Mouse (Mus musculus) liver, adult 2 months (tissue): Measurements from ENCODE around the gene Abca7. TPM values are rescaled to one million over a fixed set of nuclear protein-coding genes. Genes with fewer than 3 reads are reported as not detected.
"Not testable (repeated sequence)": the region's sequence is repeated elsewhere in the genome, so short reads cannot be mapped to it uniquely, and the experiment has no call there.

Experiments used
- DNase-seq: peaks from one replicate; pipeline ENCODE4 v3.0.0-alpha.2; 2011; ENCODE audit warnings: low read depth, low spot score; ENCODE audit errors: extremely low read depth
- H3K27ac ChIP-seq: fragments of 200-500 bp; replicated peaks from 2 replicates; pipeline ENCODE4 v1.5.1; 2012; ENCODE audit warnings: low read depth, mild to moderate bottlenecking, control low read depth, inconsistent platforms, low read length; ENCODE audit not compliant: insufficient read depth
- H3K27me3 ChIP-seq: fragments of 200-500 bp; 2 replicates; pipeline ENCODE4 v1.6.1; 2012; ENCODE audit warnings: mild to moderate bottlenecking, moderate library complexity, low read length, inconsistent platforms; ENCODE audit not compliant: control insufficient read depth, insufficient read depth
- H3K36me3 ChIP-seq: fragments of 200-500 bp; 2 replicates; pipeline ENCODE4 v1.6.1; 2012; ENCODE audit warnings: low read length, inconsistent platforms; ENCODE audit not compliant: control insufficient read depth, insufficient read depth
- H3K4me1 ChIP-seq: fragments of 200-500 bp; 2 replicates; pipeline ENCODE4 v1.6.1; 2011; ENCODE audit warnings: low read length; ENCODE audit not compliant: control insufficient read depth, insufficient read depth
- H3K4me3 ChIP-seq: fragments of 200-500 bp; 2 replicates; pipeline ENCODE4 v1.5.1; 2011; ENCODE audit warnings: low read depth, mild to moderate bottlenecking, control low read depth, low read length, moderate library complexity; ENCODE audit not compliant: insufficient read depth
- H3K79me2 ChIP-seq: fragments of 200-500 bp; 2 replicates; pipeline ENCODE4 v1.6.1; 2012; ENCODE audit warnings: inconsistent platforms, mild to moderate bottlenecking, low read length, moderate library complexity; ENCODE audit not compliant: control insufficient read depth, insufficient read depth
- H3K9ac ChIP-seq: fragments of 200-500 bp; 2 replicates; pipeline ENCODE4 v1.6.1; 2012; ENCODE audit warnings: low read depth, mild to moderate bottlenecking, control low read depth, inconsistent platforms, low read length
- CTCF ChIP-seq: fragments of 200-500 bp; IDR thresholded peaks from 2 replicates; pipeline ENCODE4 v1.5.1; 2011; ENCODE audit warnings: low read depth, low read length, control low read depth
- POLR2A ChIP-seq: fragments of 200-500 bp; IDR thresholded peaks from 2 replicates; pipeline ENCODE4 v1.6.1; 2011; ENCODE audit warnings: low read length, control low read depth; ENCODE audit not compliant: insufficient read depth; ENCODE audit errors: extremely low read depth
- WGBS: fragments of 180-500 bp; shearing (Covaris S2); methylation state at CpG from one replicate; pipeline ENCODE4 v1.1.7; 2018; 5-methylcytosine and 5-hydroxymethylcytosine counted together
- polyA plus RNA-seq: library from polyadenylated mRNA; depleted of rRNA; stranded (reverse); fragments of >200 nt; gene quantifications from 2 replicates; pipeline ENCODE4 v1.2.3, GENCODE M21; 2012
- total RNA-seq: library from RNA; depleted of rRNA; stranded (reverse); fragments of >200 nt; gene quantifications from 2 replicates; pipeline ENCODE4 v1.2.3, GENCODE M21; 2014

Gene Abca7
- total and polyA plus RNA-seq, 2 experiments = 1.4 to 3.2 TPM

- DNase-seq = peak; percentile 70
- Histone ChIP-seq H3K27ac (peak overlapping the region; percentile 70), H3K9ac (no peak overlapping the region), H3K27me3 (no peaks in the 10 kb centered on the region), H3K79me2 (peaks cover 4% of the 10 kb centered on the region; the same call in 1 of the 2 replicates), H3K4me1 (peaks cover 24% of the 10 kb centered on the region), H3K36me3 (peaks cover 7% of the 10 kb centered on the region; the same call in 1 of the 2 replicates), H3K4me3 (no peak overlapping the region)
- WGBS = 22% methylated on average over 5 of the region's 5 CpGs
- TF ChIP-seq CTCF (no peak), POLR2A (no peak)
These were observed 56.1 kb downstream of the Abca7 start for GRCm38 (mm10) chr10:80052374-80052764.

- Histone ChIP-seq H3K27me3 (no peaks in the 10 kb centered on the region), H3K4me1 (peaks cover 24% of the 10 kb centered on the region), H3K27ac (peak overlapping the region; percentile 93), H3K4me3 (peak overlapping the region; percentile 78), H3K36me3 (peaks cover 15% of the 10 kb centered on the region; the same call in 1 of the 2 replicates), H3K79me2 (peaks cover 7% of the 10 kb centered on the region; the same call in 1 of the 2 replicates), H3K9ac (peak overlapping the region; percentile 97)
- peak; percentile 98 for TF ChIP-seq POLR2A
- no peak for TF ChIP-seq CTCF
- peak; percentile 93 for DNase-seq
- WGBS = under 1% methylated on average over 47 of the region's 47 CpGs
These were observed 57.0 kb downstream of the Abca7 start for GRCm38 (mm10) chr10:80053259-80053780.

DNA sequence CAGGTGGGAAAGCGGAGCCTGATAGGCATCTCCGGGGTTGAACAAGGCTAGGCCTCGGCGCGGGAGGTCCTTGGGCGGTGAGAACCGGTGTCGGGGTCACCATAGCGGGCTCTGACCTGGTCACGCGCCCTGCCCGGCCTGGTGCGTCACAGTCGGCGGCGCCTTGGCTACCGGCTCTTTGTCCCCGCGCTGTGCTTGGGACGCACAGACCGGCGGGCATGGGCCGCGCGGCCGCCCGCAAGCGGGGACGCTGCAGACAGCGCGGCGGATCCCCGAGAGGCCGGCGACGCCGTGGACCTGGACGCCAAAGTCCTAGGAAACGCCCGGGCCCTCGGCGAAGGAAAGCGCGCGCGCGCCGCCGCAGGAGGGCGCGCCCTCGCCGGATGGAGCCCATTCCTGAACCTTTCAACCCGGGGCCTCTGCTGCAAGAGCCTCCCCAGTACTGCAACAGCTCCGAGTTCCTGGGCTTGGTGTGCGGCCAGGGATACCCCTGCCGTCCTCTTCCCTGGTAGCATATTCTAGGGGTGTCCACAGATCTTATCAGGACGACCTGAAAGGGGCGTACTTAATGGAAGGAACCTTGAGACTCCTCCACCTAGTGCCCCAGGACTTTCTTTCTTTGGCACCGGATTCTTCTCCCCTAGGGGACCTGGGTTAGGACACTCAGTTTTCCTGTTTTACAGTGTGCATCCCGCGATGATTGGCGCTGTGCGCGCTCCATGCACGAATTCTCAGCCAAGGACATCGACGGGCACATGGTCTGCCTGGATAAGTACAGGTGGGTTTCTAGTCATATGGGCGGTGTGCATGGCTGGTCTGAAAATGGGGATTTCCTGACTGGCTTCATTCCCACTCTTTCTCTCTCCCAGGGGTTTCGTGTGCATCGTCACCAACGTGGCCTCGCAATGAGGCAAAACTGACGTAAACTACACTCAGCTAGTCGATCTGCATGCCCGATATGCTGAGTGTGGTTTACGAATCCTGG lies 57.8 kb downstream of the Abca7 start:
- TF ChIP-seq CTCF = peak; percentile 51
- TF ChIP-seq POLR2A = no peak
- under 1% methylated on average over 77 of the region's 77 CpGs for WGBS
- H3K4me3 ChIP-seq = peak overlapping the region; percentile 78
- H3K27ac ChIP-seq = peak overlapping the region; percentile 93
- H3K4me1 ChIP-seq = peaks cover 24% of the 10 kb centered on the region
- H3K9ac ChIP-seq = peak overlapping the region; percentile 97
- peaks cover 7% of the 10 kb centered on the region; the same call in 1 of the 2 replicates for H3K79me2 ChIP-seq
- H3K27me3 ChIP-seq = no peaks in the 10 kb centered on the region
- H3K36me3 ChIP-seq = peaks cover 15% of the 10 kb centered on the region; the same call in 1 of the 2 replicates
- DNase-seq = peak; percentile 55

DNA sequence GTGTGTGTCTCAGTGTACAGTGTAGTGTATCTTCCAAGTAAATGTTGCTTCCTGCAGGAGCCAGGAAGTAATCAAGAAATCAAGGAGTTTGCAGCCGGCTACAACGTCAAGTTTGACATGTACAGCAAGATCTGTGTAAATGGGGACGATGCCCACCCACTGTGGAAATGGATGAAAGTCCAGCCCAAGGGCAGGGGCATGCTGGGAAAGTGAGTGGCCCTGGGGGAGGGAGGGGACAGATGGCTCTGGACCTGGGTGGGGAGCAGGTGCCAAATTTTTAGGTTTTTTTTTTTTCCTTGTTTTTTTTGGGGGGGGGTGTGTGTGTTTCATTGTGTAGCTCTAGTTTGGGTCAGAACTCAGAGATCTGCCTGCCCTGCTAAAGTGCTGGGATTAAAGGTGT lies 58.6 kb downstream of the Abca7 start:
- H3K36me3 ChIP-seq = peaks cover 20% of the 10 kb centered on the region
- not testable (repeated sequence) for H3K79me2 ChIP-seq, H3K27me3 ChIP-seq, DNase-seq
- WGBS = 1% methylated on average over 3 of the region's 3 CpGs
- peak overlapping the region; percentile 97 for H3K9ac ChIP-seq
- H3K4me1 ChIP-seq = peaks cover 24% of the 10 kb centered on the region
- H3K27ac ChIP-seq = peak overlapping the region; percentile 93
- H3K4me3 ChIP-seq = peak overlapping the region; percentile 78; the same call in 1 of the 2 replicates

DNA sequence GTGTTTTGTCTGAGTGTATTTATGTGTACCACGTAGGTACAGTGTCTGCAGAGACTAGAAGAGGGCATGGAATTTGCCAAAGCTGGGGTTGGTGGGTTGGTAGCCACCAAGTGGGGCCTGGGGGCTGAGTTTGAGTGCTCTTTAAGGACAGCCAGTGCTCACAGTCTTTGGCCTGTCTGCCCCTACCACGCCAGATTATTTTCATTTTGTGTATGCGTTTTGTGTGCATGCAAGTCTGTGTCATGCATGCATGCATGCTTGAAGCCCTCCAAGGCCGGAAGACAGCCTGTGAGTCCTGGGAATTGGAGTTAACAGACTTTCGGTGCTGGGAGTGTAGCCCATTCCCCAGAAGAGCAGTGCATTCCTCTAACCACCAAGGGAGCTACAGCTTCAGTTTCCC lies 59.1 kb downstream of the Abca7 start:
- Histone ChIP-seq H3K27ac (peak overlapping the region; percentile 1; the same call in 1 of the 2 replicates), H3K4me3 (no peak overlapping the region), H3K4me1 (peaks cover 21% of the 10 kb centered on the region), H3K9ac (peak overlapping the region; percentile 18; the same call in 1 of the 2 replicates), H3K27me3 (no peaks in the 10 kb centered on the region), H3K79me2 (peaks cover 7% of the 10 kb centered on the region; the same call in 1 of the 2 replicates), H3K36me3 (peaks cover 20% of the 10 kb centered on the region)
- WGBS = 64% methylated on average over 5 of the region's 5 CpGs
- no peak for DNase-seq
- TF ChIP-seq POLR2A (no peak), CTCF (no peak)
